Mouse (Mus musculus) myocyte (in vitro differentiated cells): ENCODE data around the gene Rad54l.

Experiments
- CEBPB ChIP-seq: IDR thresholded peaks from 2 replicates; pipeline ENCODE4 v1.6.1; 2011; ENCODE audit warnings: mild to moderate bottlenecking, moderate library complexity; ENCODE audit not compliant: poor library complexity, insufficient read depth, severe bottlenecking
- E2F4 ChIP-seq: IDR thresholded peaks from one replicate; pipeline ENCODE4 v1.6.1; 2011; ENCODE audit warnings: mild to moderate bottlenecking, control low read depth, moderate library complexity; ENCODE audit not compliant: insufficient read depth
- MAX ChIP-seq: IDR thresholded peaks from one replicate; pipeline ENCODE4 v1.6.1; 2011; ENCODE audit warnings: low read depth, mild to moderate bottlenecking, control low read depth
- POLR2A ChIP-seq: IDR thresholded peaks from one replicate; pipeline ENCODE4 v1.6.1; 2011; ENCODE audit warnings: low read depth, mild to moderate bottlenecking, control low read depth, moderate library complexity; ENCODE audit not compliant: insufficient read length
- USF1 ChIP-seq: IDR thresholded peaks from one replicate; pipeline ENCODE4 v1.6.1; 2011; ENCODE audit warnings: low read depth, mild to moderate bottlenecking, control low read depth, moderate library complexity

DNA sequence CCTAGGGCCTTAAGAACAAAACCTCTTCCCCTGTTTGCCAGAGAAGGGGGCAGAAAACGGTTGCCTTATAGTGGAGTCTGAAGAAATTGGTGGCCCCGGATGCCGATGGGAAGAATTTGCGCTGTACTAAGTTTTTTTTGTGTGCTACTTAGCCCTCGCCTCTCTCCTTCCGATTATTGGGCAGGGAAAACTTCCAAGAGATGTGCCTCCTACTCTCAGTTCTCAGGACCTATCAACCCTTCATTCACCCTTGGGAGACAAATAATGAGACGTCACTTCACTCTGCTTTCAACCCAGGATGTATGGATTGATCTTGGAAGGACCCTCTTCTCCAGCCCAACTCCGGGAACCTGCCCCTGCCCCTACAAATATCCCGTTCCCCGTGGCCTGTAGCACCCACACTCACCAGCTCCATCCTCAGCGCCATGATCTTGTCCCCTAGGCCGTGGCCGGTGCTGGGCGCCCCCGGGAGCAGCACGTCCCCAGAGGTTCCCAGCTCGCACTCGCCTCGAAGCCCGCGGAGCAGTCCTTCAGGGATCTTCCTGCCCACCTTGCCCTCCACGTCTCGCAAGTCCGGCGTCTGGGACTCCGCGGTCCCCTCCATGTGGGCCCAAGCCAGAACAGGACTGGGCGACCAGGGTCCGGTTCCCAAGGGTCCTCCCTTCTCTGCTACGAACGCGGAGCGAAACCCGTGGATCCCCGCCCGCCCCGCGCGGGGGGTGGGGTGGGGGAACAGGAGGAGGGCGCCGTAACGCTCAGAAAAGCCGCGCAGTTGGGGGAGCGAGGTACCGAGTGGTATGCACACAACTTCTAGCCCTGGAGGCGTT, 20.6 kb upstream of the Rad54l start:
- TF ChIP-seq MAX, result no peak
- TF ChIP-seq E2F4, result no peak
- no peak for TF ChIP-seq USF1
- TF ChIP-seq CEBPB, result no peak
- TF ChIP-seq POLR2A, result peak; percentile 40
